Mouse (Mus musculus): ENCODE measurements at regions not wholly inside any gene's neighbourhood (a gene's known extent, or its start where the extent isn't known, plus 50 kb on each side); places are given as distances from the start of the nearest gene placed in this dataset.
A peak's percentile ranks its signal among the peaks of the same experiment; 100 is the strongest.

DNA sequence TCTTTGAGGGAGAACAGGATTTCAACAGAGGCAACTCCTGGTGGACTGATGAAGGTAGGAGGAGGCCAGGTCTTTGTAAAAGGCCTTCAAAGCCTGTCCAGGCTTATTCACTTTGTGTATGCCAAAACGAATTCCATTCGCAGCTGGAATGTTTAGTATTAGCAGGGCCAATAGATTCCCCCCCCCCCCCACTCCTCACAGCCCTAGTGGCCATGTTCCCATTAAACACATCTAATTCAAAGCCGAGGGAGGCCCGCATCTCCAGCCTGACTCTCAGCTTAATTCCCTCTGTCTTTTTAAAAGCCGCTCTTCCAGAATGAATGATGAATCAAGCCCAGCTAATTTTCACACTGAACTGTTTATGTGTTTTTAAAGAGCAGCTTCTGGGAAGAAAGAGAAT lies 205.5 kb downstream of the Etnk1 start:
- ChIA-PET POLR2A (no interaction called here), CTCF (interaction anchor here (0.8 kb wide), 1 partner anchor 17 kb away, joined by 3 read pairs; no protein-coding TSS in a partner anchor)
- in situ Hi-C loops (cut with MboI; ENCODE audit: low pct_unique_long_range_greater_than_20kb) = no loop called here
- no peak for TF ChIP-seq CTCF (IDR thresholded peaks at IDR 0.05)
- ATAC-seq = no peak
- H3K27me3 ChIP-seq = no peaks in the 10 kb centered on the region
- DNase-seq (ENCODE audit: low read depth, low spot score) = no peak

DNA sequence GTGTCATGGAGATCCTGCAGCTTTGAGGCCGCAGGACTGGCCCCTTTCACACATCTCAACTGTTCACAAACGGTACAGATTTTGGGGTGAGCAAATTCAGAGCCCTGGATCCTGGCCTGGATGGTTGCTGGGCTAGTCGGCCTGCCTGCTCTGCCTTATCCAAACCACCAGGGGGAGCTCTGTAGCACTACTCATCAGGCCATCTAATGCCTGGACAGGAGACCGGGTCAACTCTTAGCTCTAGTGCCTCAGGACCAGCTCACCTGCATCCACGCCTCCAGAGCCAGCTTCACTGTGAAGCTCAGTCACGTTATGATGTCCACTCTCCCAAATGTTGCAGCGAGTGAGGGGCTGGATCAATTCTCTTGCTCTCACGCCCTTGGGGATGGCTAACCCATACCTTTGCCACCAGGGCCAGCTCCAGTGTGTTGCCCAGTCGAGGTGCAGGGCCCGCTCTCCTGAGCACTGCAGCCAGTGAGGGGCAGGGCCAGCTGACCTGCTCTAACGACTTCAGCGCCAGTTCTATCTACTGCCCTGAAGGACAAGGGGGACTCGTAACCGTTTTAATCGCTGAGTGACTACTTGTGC lies 206.8 kb downstream of the Etnk1 start:
- DNase-seq (ENCODE audit: low read depth, low spot score) (no peak), ATAC-seq (no peak)
- in situ Hi-C loops (cut with MboI; ENCODE audit: low pct_unique_long_range_greater_than_20kb) = no loop called here
- CTCF ChIA-PET = interaction anchor here (0.6 to 1.9 kb wide), 4 partner anchors 10 to 1813 kb away, joined by 3 to 8 read pairs (median 4); no protein-coding TSS in a partner anchor
- POLR2A ChIA-PET = no interaction called here
- TF ChIP-seq CTCF (IDR thresholded peaks at IDR 0.05) = peak; percentile 75
- H3K27me3 ChIP-seq = no peaks in the 10 kb centered on the region

DNA sequence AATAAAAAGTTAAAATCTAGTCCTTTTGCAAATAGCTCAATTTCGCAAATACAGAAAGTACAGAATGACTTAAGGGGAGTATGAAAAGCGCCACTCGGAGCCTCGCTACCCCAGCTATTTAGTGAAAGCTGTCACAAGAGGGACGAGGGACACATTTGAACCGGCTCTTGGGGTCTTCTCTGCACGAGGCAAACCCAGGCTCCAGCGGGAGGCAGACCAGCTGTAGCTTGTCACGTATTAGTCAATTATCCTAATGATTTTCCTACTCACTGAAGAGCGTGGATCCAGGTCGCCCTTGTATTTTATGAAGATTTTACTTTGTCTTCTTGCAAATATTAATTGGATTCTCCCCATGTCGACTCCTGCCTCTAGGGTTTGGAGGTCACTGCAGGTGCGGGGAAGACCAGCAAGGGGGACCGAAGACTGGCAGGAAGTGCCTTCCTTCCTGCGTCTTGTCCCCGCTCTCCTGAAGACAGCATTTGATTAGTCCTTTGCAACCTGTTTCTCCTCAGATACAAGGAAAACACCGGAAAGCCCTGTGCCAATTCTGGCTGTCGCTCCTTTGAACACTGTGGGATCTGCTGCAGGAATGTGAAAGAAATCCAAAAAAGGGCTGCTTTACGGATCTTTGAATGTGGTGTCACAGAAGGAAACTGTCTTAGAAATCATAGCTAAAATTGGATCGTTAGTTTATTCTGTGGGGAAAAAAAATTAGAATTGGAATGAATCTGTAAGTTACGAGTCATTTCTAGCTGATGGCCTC lies 209.1 kb downstream of the Etnk1 start:
- ATAC-seq (no peak), DNase-seq (ENCODE audit: low read depth, low spot score) (no peak)
- in situ Hi-C loops (cut with MboI; ENCODE audit: low pct_unique_long_range_greater_than_20kb) = no loop called here
- TF ChIP-seq CTCF (IDR thresholded peaks at IDR 0.05) = no peak
- CTCF ChIA-PET = interaction anchor here (1.0 kb wide), 1 partner anchor 9 kb away, joined by 3 read pairs; no protein-coding TSS in a partner anchor
- POLR2A ChIA-PET = interaction anchor here (0.5 kb wide), 1 partner anchor 20 kb away, joined by 3 read pairs; no protein-coding TSS in a partner anchor
- no peaks in the 10 kb centered on the region for H3K27me3 ChIP-seq

DNA sequence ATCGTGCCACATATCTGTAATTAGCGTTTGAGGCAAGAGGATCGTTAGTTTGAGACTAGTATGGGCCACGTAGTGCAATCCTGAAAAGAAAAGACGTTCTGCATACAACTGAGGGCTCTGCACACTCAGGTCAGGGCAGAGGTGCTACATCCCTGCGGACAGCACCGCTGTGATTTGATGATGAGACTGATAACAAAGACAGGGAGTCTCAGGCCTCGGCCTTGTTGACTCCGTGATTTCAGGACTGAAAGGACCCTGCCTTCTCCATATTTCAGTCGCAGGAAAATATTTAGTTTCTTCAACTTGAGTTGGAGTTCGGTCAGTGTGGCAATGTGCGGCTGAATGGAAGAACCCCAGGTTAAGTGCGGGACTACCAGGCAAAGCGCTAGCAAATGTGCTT lies 210.1 kb downstream of the Etnk1 start:
- DNase-seq (ENCODE audit: low read depth, low spot score) = no peak
- in situ Hi-C loops (cut with MboI; ENCODE audit: low pct_unique_long_range_greater_than_20kb) = no loop called here
- ChIA-PET POLR2A (no interaction called here), CTCF (no interaction called here)
- no peak for TF ChIP-seq CTCF (IDR thresholded peaks at IDR 0.05)
- no peaks in the 10 kb centered on the region for H3K27me3 ChIP-seq
- ATAC-seq = no peak

DNA sequence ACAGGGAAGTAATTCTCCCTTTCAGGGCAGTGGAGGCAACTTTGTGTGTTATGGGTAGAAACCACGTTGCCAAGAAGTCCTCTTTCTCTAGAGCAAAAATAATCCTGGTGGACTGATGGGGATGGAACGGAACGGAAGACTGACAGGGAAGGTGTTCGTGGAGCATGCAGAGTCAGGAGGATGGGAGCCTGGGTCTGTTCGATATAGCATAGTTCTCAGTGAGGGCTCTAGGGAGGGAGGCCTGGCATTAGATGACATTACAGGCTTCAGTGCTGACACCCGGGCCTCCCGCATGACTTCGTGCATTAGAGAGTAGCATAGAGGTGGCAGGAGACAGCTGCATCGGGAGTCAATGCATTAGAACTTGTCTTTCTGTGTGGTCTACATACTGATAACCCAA lies 211.1 kb downstream of the Etnk1 start:
- no peak for ATAC-seq

DNA sequence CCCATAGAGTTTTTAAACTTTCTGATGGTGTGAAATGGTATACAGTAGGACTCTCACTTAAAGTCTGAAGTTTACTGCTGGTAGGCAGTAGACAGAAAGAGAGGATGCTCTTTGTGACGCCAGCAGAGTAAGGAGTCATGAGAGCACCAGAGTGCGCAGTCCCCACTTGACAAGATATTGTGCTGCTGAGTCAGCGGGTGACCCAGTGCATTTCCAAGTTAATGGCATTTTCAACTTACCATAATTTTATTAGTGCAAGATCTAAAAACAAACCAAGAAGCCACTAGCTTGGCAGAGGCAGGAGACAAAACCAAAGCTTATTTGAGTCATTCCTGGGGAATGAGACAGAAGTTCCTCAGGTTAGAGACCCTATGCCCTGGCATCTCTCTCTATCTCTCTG lies 213.5 kb downstream of the Etnk1 start:
- TF ChIP-seq CTCF (IDR thresholded peaks at IDR 0.05) = no peak
- in situ Hi-C loops (cut with MboI; ENCODE audit: low pct_unique_long_range_greater_than_20kb) = no loop called here
- POLR2A ChIA-PET = no interaction called here
- CTCF ChIA-PET = no interaction called here
- no peaks in the 10 kb centered on the region for H3K27me3 ChIP-seq
- ATAC-seq (peak; percentile 26), DNase-seq (ENCODE audit: low read depth, low spot score) (no peak)

More for the DNA sequence above, 211.1 kb downstream of the Etnk1 start:
- H3K27me3 ChIP-seq = no peaks in the 10 kb centered on the region
- in situ Hi-C loops (cut with MboI; ENCODE audit: low pct_unique_long_range_greater_than_20kb) = no loop called here
- no peak for TF ChIP-seq CTCF (IDR thresholded peaks at IDR 0.05)
- DNase-seq (ENCODE audit: low read depth, low spot score) = no peak
- CTCF ChIA-PET = no interaction called here
- POLR2A ChIA-PET = no interaction called here

DNA sequence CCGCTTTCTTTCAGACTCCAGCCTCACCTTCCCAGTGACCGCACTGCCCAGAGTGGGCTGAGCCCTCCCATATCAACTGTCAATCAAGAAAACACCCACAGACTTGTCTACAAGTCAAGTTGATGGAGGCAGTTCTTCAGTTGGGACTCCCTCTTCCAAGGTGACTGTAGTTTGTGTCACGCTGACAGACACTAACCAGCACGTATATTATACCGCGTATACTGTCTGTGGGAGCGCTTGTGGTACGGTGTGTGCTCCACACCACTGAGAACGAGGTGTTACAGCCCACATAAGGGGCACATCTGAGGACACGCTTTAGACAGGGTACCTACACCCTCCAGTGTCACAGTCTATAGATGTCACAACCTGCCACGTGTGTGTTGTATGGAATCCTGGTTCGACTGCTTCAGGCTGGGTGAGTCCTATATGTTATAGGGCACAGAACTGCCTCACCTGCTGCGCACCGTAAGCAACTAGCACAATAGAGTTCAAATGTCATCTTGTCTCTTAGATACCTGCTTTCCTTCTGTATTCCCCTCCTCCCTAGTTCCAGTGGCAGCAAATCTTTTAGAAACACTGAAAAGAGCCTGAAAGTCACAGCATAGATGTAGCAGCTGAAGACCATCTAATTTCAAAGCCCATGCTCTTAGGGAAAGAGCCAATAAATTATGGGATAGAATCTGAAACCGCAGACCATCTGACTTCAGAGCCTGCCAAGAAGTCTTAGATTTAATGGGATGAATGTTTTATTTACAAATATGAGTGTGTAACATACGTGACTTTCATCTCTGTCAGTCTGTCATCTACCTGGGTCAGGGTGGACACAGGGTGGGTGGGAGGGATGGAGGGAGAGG lies 219.8 kb downstream of the Etnk1 start:
- TF ChIP-seq CTCF (IDR thresholded peaks at IDR 0.05) = no peak
- CTCF ChIA-PET = no interaction called here
- H3K27me3 ChIP-seq = no peaks in the 10 kb centered on the region
- in situ Hi-C loops (cut with MboI; ENCODE audit: low pct_unique_long_range_greater_than_20kb) = no loop called here
- DNase-seq (ENCODE audit: low read depth, low spot score) (no peak), ATAC-seq (no peak)
- POLR2A ChIA-PET = no interaction called here

DNA sequence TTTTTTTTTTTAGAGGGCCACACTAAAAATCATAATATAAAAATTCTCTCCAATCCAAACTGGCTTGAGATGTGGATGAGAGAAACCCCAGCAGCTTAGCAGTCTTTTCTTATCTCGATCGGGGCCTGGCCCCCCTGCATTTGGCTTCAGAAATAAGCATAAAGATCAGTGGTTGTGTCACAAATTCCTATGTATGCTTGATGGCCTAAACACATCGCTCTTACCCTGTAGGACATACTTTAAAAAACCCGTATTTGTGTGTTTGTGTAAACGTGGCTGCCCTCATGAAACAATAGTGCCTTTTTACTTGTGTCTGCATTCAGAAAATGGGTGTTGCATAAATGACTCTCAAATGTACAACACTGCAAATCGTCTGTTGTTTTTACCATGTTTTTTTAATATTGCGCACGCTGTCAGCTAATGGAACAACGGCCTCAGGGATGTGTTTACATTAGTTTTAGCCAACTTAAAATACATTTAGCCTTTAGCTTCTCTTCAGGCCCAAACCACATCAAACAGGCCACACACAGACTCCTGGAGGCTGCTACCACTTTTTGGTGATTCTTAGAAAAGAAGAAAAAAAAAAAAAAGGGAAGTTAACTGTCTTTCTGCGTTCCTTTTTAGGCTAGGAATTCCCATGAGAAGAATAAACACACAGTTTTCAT lies 226.7 kb downstream of the Etnk1 start:
- CTCF ChIA-PET = interaction anchor here (0.6 kb wide), 1 partner anchor 48 kb away, joined by 3 read pairs; no protein-coding TSS in a partner anchor
- DNase-seq (ENCODE audit: low read depth, low spot score) = no peak
- no peak for TF ChIP-seq CTCF (IDR thresholded peaks at IDR 0.05)
- POLR2A ChIA-PET = interaction anchor here (0.6 kb wide), 1 partner anchor 28 kb away, joined by 4 read pairs; no protein-coding TSS in a partner anchor
- no peaks in the 10 kb centered on the region for H3K27me3 ChIP-seq
- in situ Hi-C loops (cut with MboI; ENCODE audit: low pct_unique_long_range_greater_than_20kb) = no loop called here
- no peak for ATAC-seq

DNA sequence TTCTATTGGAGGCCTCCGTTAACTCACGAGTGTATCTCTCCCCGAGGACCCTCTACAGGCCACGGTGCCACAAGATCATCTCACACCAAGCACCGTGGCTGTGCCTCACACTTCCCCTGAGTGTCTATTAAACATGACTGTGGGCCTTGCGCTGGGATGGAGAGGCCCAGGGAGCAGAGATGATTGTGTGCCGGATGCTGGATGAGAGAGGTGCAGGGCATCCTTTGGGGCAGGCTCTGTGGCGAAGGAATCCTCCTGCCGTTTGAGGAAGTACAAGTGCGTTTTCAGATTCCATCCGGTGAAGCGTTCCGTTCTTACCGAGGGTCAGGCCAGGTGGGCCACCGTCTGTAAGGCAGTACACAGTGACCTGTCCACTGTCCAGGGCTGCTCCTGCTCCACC lies 227.4 kb downstream of the Etnk1 start:
- DNase-seq (ENCODE audit: low read depth, low spot score) (no peak), ATAC-seq (no peak)
- ChIA-PET CTCF (interaction anchor here (0.6 kb wide), 1 partner anchor 47 kb away, joined by 3 read pairs; no protein-coding TSS in a partner anchor), POLR2A (no interaction called here)
- in situ Hi-C loops (cut with MboI; ENCODE audit: low pct_unique_long_range_greater_than_20kb) = no loop called here
- H3K27me3 ChIP-seq = no peaks in the 10 kb centered on the region
- no peak for TF ChIP-seq CTCF (IDR thresholded peaks at IDR 0.05)

DNA sequence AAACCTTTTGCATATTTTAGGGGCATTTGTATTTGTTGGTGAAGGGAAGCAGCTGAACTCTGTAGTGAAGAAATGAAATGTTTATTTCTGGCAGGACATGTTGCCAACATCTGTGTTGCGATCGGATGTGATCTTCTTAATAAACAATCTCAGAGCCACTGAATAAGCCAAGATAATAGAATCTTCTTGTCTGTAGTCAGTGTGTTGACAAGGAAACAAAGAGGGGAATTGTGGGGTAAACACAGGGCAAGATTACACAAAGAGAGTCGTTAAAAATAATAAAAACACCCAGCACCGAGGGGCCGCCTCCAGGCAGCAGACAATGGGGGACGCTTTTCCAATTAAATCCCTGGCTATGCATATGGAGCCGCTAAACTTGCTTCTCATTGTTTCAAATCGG lies 234.4 kb downstream of the Etnk1 start:
- in situ Hi-C loops (cut with MboI; ENCODE audit: low pct_unique_long_range_greater_than_20kb) = no loop called here

More for the DNA sequence above, 234.4 kb downstream of the Etnk1 start:
- POLR2A ChIA-PET = no interaction called here
- CTCF ChIA-PET = no interaction called here
- peaks cover 9% of the 10 kb centered on the region for H3K27me3 ChIP-seq
- TF ChIP-seq CTCF (IDR thresholded peaks at IDR 0.05) = no peak
- ATAC-seq = no peak
- no peak for DNase-seq (ENCODE audit: low read depth, low spot score)
